Mouse (Mus musculus) spleen, adult 2 months (tissue): Measurements from ENCODE around the gene 9930111J21Rik2.
"Not testable (repeated sequence)": the region's sequence is repeated elsewhere in the genome, so short reads cannot be mapped to it uniquely, and the experiment has no call there.

ENCODE experiments used
- CTCF ChIP-seq: fragments of 200-500 bp; IDR thresholded peaks from 2 replicates; pipeline ENCODE4 v1.5.1; 2011; ENCODE audit warnings: mild to moderate bottlenecking, inconsistent platforms; ENCODE audit not compliant: insufficient read depth, insufficient read length, insufficient replicate concordance; ENCODE audit errors: extremely low read depth
- POLR2A ChIP-seq: fragments of 200-500 bp; IDR thresholded peaks from 2 replicates; pipeline ENCODE4 v1.6.1; 2011; ENCODE audit warnings: low read depth, low read length, inconsistent platforms

- TF ChIP-seq POLR2A, CTCF: not testable (repeated sequence)
Measured at GRCm38 (mm10) chr11:48993296-48993695, 57.7 kb downstream of the 9930111J21Rik2 start.
